Mouse (Mus musculus) liver, embryonic 18 days (tissue): ENCODE data around the gene Khk. TPM values are rescaled to one million over a fixed set of nuclear protein-coding genes. Genes with fewer than 3 reads are reported as not detected.

Experiments used
- polyA plus RNA-seq: library from polyadenylated mRNA; depleted of rRNA; stranded (reverse); fragments of >200 nt; gene quantifications from 2 replicates; pipeline ENCODE4 v1.2.3, GENCODE M21; 2012; rRNA removed

The Khk gene
- 45.7 and 45.9 TPM in 2 replicates for polyA plus RNA-seq

DNA sequence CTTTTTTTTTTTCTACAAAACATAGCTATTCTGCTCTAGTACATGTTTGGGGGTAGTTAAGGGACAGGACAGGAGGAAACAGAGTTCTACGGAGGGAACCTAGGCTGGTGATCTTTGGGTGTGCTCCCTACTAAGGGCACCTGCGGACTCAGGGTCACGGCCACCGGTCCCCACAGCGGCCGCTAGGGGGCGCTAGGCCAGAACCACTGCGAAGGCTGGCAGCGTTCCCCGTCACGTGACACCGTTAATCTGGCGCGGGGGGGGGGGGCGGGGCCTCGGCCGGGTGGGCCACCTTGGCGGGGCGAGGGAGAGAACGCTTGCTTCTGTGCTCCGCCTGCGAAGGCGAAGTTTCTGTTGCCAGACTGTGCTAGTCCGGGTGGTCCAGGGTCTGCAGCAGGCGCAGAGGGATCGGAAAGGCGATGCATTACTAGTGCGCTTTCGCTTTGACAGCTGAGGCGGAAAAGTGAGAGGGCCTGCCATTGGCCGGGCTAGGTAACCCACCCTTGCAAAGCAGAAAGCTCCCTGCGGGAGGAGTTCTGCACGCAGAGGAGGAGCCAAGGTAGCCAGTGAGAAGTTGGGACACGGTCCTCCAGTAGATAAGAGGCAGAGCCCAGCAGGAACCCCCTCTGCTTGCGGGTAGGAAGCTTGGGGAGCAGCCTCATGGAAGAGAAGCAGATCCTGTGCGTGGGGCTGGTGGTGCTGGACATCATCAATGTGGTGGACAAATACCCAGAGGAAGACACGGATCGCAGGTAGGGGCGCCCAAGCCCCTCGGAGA, at the start of gene Khk:
Gene Khk, plus strand, starts transcription at position 176 of the 778 bp plus-strand sequence.

GRCm38 (mm10) chr5:30888337-30889087, 32.7 kb upstream of the Khk start, which contains the start of gene Agbl5:
TSS of gene Agbl5 (plus strand) at chr5:30888694.

GRCm38 (mm10) chr5:30907413-30908059, 13.7 kb upstream of the Khk start, which contains the start of gene Ost4:
TSS of gene Ost4 (minus strand) at chr5:30907788.

DNA sequence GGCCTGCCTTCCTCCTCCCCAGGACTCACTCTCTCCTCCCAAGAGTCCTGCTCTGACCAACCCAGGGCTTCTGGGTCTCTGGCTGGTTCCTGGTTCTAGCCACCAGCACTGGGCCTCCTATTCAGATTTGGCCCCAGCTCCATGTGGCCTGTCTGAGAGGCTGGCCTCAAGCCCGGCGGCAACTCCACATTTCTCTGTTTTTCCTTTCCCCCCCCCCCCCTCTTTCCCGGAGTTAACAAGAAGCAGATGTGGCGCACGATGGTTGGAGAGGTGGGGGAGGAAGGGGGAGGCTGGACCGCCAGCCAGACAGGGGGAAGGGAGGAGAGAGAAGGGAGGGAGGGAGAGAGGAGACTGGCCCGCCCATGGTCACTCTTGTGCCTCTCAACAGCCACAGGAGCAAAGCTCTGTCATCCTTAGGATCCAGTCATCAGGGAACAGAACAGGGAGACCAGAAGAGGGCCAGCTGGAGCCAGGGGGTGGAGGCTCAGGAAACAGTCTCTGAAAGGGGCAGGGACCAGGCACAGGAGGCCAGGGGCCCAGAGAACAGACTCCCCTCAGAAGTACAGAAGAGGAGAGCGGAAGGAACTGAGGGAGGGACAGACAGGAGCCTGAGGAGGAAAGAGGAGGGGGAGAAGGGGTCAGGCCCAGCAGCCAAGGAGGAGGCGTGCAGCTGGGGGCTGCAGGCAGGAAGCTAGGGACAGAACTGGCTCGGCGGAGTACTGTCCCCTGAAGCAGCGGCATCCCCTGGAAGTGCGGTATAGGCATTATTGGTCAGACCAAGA, 8.0 kb upstream of the Khk start, which contains the start of gene Emilin1:
Gene Emilin1, plus strand, starts transcription at position 343 of the 782 bp plus-strand sequence.

GRCm38 (mm10) chr5:30944956-30945781, 23.9 kb downstream of the Khk start, which contains the start of gene Cgref1:
TSS of gene Cgref1 (minus strand) at chr5:30945591.

DNA sequence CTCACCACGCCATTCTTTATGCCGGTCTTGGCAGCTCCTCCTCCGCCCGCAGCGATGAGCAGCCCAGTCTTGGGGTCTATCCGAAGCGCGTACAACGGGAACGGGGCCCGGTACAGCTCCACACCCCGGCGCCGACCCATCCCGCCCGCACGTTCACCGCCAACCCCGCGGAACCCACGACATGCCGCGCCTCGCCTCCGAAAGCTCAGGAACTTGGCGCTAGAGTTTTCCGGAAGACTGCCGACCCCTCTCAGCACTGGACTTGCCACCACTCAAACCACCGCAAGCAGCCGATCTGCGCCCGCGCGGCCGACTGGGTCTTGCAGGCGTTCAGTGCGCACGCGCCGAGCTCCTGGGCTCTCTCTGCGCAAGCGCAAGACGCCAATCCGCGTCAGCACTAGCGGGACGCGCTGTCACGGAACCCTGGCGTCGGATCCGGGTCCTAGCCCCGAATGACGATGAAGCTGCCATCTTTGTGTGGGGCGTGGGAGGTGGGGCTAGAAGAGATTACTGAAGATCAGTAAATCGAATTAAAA, 38.8 kb downstream of the Khk start, which contains the start of gene Preb:
Gene Preb, minus strand, starts transcription at position 396 of the 536 bp plus-strand sequence.

GRCm38 (mm10) chr5:30968416-30968815, 47.2 kb downstream of the Khk start, which contains the start of gene Tcf23:
TSS of gene Tcf23 (plus strand) at chr5:30968662.

Other genes with a start within 250 kb of the Khk start
- 0.22 and 0.25 TPM in 2 replicates for gene Dpysl5, start 209.9 kb upstream of the Khk start, polyA plus RNA-seq
- 8.0 and 9.0 TPM in 2 replicates for gene Mapre3, start 106.8 kb upstream of the Khk start, polyA plus RNA-seq
- 28.4 and 29.6 TPM in 2 replicates for gene Tmem214, start 53.4 kb upstream of the Khk start, polyA plus RNA-seq
- gene Agbl5, start 32.7 kb upstream of the Khk start, polyA plus RNA-seq, result 5.4 and 6.3 TPM in 2 replicates
- gene Ost4, start 13.6 kb upstream of the Khk start, polyA plus RNA-seq, result 218 and 229 TPM in 2 replicates
- 24.6 and 29.0 TPM in 2 replicates for gene Emilin1, start 8.0 kb upstream of the Khk start, polyA plus RNA-seq
- 5.0 and 6.0 TPM in 2 replicates for gene Cgref1, start 24.2 kb downstream of the Khk start, polyA plus RNA-seq
- 121 and 133 TPM in 2 replicates for gene Preb, start 38.9 kb downstream of the Khk start, polyA plus RNA-seq
- gene Tcf23, start 47.2 kb downstream of the Khk start, polyA plus RNA-seq, result 0.03 and 0.05 TPM in 2 replicates
- 64.9 and 72.9 TPM in 2 replicates for gene Atraid, start 126.9 kb downstream of the Khk start, polyA plus RNA-seq
- gene Slc5a6, start 127.5 kb downstream of the Khk start, polyA plus RNA-seq, result 4.8 and 4.9 TPM in 2 replicates
- gene Cad, start 133.3 kb downstream of the Khk start, polyA plus RNA-seq, result 6.5 and 9.2 TPM in 2 replicates
- not detected in 2 replicates for gene Dnajc5g, start 184.9 kb downstream of the Khk start, polyA plus RNA-seq
- gene Slc30a3, start 186.8 kb downstream of the Khk start, polyA plus RNA-seq, result 0.21 and 0.24 TPM in 2 replicates
- 0.02 TPM in 1 of 2 replicates, not detected in the other for gene Trim54, start 195.3 kb downstream of the Khk start, polyA plus RNA-seq
- gene Ucn, start 217.4 kb downstream of the Khk start, polyA plus RNA-seq, result not detected in 2 replicates
- gene Mpv17, start 232.8 kb downstream of the Khk start, polyA plus RNA-seq, result 35.6 and 35.8 TPM in 2 replicates